Mouse (Mus musculus) liver, adult 2 months (tissue): ENCODE results near the gene Hnrnph3.

Source experiments
- CTCF ChIP-seq: fragments of 200-500 bp; IDR thresholded peaks from 2 replicates; pipeline ENCODE4 v1.5.1; 2011; ENCODE audit warnings: low read depth, low read length, control low read depth
- POLR2A ChIP-seq: fragments of 200-500 bp; IDR thresholded peaks from 2 replicates; pipeline ENCODE4 v1.6.1; 2011; ENCODE audit warnings: low read length, control low read depth; ENCODE audit not compliant: insufficient read depth; ENCODE audit errors: extremely low read depth

DNA sequence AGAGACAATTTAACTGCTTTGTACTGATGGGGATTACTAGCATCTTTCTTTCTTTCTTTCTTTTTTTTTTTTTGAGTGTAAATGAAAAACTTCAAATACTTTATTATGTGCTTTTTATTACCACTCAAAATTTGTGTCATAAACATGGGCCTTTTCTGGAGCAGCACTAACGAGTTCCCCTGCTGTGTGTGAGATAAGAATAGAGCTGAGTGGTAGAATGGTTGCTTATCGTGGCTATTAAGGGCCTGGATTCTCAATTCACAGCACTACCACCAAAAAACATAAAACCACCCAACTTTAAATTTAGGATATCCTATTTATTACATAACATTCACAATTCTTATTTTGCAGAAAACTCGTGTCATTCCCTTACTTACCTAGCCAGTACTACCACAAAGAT lies 10.5 kb downstream of the Hnrnph3 start:
- TF ChIP-seq POLR2A (no peak), CTCF (no peak)
